Mouse (Mus musculus): ENCODE data around the gene Mpp2.

- TF ChIP-seq POLR2A (IDR thresholded peaks at IDR 0.05; ENCODE audit: borderline replicate concordance, low read depth, low read length) (no peak), CTCF (IDR thresholded peaks at IDR 0.05; ENCODE audit: low read depth, low read length) (no peak)
Observed at GRCm38 (mm10) chr11:102051954-102052353, 36.4 kb downstream of the Mpp2 start.
